Mouse (Mus musculus): ENCODE measurements around the gene Ttc5.
"Not testable (repeated sequence)": the region's sequence is repeated elsewhere in the genome, so short reads cannot be mapped to it uniquely, and the experiment has no call there.

Ttc5 gene

DNA sequence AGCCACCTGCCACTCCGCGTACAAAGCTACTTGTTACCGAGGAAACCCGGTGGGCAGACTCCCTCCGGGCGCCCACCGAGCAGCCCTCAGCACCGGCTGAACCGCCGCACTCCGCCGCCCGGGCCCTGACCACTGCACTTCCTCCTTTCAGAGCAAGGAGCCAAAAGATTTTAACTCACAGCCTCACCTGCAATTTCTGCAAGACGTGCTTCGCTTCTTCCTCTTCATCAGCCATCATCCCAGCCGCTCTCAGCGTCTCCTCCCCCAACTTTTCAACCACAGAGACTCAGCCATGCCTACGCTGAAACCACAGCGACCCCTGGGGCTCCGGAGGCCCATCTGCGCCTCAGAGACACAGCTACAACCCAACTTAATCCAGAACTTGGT lies at the start of gene Ttc5:
Gene Ttc5 (minus strand): TSS at position 269 of the 387 bp plus-strand sequence.
- DNase-seq (ENCODE audit: low spot score), result peak; percentile 88

DNA sequence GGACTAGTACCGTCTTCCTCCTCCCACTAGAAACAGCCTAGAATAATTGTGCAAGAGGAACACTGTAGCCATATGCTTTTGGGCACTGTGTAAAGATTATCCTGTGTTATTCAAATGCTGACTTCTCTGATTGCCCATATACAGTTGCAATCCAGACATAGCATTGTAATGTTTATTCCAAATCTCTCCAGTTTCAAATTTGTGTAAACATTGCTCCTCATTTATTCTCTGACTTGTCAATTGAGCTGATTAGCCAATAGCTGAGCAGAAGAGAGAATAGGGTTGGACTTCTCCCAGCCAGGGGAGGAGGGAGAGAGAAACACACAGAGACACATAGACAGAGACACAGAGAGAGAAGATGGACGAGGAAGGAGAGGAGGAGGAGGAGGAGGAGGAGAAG lies 49.1 kb upstream of the Ttc5 start:
- DNase-seq (ENCODE audit: low spot score), result peak; percentile 51

DNA sequence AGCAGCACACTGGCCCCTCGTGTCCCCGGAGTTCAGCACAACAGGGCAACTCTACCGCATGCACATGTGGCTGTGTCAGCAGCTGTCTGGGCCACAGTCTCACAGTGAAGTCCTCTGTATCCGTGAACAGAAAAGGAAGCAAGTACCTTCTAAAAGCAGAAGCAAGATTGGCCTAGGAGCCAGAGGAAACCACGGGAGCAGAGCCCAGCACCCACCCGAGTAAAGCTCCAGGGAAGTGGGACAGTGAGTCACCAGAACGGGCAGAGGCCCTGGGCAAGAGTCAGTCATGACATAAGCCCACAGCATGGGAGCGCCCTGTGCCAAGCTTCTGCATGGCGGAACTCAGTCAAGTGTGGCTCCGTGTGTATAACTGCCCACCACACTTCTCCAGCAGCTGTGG lies 48.6 kb upstream of the Ttc5 start:
- DNase-seq (ENCODE audit: low spot score), result no peak

DNA sequence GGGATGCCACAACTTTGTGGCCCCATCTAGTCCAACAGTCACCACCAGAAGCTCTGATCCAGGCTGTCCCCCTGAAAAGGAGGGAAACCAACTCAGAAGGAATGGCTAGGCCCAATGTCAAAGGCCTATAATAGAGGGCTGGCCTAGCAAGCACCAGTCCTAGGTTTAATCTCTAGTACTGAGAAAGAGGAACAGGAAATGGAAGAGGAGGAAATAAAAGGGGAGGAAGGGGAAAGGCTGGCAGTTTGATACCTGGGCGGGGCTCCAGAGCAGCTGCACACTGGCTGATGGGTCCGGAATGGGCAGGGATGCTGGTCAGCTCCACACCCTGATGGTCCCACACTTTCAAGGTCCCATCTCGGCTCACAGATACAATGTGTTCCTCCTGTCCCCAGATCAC lies 44.6 kb upstream of the Ttc5 start:
- no peak for DNase-seq (ENCODE audit: low spot score)

DNA sequence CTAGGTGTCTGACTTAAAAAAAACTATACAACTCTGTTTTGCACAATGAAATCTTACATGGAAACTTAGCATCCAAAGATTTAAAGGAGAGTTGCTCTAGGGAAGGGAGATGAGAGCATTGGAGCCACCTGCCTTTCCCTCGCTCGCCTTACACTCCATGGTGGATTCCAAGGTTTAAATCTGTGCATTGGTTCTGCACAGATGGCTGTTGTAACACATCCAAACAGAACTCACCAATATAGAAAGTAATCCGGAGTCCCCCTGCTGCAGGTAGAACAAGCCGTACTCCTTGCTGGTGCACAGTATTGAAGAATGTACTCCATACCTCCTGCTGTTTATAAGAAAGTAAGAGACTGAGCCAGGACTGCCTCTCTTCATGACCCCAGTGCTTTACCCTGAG lies 41.3 kb upstream of the Ttc5 start:
- no peak for DNase-seq (ENCODE audit: low spot score)

DNA sequence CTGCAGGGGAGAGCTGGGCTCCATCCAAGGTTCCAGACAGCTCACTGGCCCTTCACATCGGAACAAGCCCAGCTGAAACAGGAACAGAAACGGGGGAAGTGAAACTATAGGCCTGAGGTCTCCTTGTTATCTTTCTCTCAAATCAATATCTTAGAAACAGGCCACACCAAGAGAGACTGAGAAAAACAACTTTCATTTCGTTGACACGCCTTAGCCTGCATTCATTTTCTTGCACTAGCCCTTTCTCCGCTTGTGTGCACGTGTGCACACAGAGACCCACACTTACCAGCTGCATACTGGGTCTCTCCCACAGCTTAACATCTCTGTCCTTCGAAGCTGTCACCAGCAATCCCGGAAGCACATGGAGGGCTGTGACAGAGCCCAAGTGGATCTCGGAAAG lies 38.9 kb upstream of the Ttc5 start:
- no peak for DNase-seq (ENCODE audit: low spot score)

DNA sequence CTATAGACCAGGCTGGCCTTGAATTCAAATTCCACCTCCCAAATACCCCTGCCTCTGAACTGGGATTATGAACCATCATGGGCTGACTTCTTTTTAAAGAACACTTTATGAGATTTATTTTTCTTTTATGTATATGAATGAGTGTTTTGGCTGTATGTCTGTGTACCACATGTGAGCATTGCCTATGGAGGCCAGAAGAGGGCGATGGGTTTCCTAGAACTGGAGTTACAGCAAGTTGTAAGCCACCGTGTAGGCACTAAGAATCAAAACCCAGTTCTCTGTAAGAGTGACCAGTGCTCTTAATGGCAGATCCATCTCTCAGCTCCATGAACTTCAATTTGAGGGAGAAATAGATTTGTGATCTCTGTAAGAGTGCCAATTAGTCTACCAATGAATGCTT lies 37.9 kb upstream of the Ttc5 start:
- DNase-seq (ENCODE audit: low spot score), result no peak

DNA sequence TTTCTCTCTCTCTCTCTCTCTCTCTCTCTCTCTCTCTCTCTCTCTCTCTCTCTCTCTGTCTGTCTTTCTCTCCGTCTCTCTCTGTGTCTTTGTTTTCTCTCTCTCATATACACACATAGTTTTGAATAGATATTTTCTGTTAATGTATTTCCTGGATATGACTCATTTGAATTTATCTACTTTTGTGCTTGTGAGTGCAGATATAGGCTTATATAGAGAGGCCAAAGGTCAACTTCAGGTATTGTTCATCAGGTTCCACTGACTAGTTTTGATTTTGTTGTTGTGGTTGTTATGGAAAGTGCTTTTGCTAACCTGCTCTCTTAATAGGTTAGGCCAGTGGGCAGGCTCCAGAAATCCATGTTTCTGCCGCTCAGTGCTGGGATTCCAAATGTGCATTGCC lies 27.7 kb upstream of the Ttc5 start:
- no peak for DNase-seq (ENCODE audit: low spot score)

DNA sequence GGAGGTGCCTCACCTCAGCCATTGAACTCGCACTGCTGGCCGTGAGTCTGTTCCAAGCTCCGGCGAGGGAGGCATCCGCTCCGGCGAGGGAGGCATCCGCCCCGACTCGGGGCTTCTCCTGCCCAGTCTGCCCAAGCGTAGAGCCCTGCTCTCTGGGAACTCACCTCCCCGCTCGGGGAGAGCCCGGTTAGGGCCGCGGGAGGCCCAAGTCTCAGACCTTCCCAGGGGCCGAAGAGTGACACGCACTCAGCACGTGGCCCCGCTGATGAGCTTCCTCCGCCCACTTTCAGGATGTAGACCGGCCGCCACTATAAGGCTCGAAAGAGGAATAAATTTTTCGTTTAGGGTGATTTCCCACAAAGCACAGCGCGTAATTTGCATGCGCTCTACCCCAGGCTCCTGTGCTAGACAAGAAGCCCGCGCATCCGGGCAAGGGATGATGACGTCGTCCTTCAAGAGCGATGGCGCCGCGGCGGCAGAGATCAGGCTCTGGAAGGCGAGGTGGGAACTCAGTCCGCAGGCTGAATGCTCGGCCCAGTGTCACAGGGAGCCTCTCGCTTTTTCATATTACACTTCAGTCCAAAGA lies 22.3 kb upstream of the Ttc5 start, which contains the start of the genes Ccnb1ip1 and Parp2:
Gene Ccnb1ip1 (minus strand): TSS at position 246 of the 586 bp plus-strand sequence.
Gene Parp2 (plus strand): TSS at position 355 of the 586 bp plus-strand sequence.
- DNase-seq (ENCODE audit: low spot score), result peak; percentile 94

DNA sequence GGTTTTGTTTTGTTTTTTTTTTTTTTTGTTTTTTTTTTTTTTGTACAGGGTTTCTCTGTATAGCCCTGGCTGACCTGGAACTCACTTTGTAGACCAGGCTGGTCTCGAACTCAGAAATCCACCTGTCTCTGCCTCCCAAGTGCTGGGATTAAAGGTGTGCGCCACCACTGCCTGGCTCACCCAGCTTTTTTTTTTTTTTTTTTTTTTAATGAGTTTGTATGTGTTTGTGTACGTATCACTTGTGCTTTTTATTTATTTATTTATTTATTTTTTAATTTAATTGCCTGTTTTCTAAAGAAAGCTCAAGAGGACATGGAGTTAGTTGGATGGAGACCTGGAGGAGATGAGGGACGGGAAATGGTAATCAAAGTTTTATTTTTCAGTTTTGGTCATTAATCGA lies 21.1 kb upstream of the Ttc5 start:
- not testable (repeated sequence) for DNase-seq (ENCODE audit: low spot score)

DNA sequence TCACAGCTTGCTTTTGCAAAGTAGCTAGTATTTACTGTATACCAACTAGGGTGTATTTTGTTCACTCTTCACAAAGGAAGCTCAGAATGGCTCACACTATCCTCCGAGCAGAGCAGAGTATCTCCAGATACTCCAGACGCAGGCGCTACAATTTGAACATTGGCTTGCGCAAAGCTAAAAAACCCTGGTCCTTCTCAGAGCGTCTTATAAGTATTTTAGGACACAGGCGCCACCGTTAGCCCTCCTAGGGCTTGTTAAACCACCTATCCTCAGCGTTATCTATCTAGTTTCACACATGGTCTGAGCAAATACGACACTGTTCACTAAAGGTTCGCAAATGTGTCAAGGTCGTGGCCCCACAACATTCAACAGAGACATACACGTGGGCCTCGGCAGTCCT lies 19.4 kb upstream of the Ttc5 start:
- DNase-seq (ENCODE audit: low spot score), result no peak

DNA sequence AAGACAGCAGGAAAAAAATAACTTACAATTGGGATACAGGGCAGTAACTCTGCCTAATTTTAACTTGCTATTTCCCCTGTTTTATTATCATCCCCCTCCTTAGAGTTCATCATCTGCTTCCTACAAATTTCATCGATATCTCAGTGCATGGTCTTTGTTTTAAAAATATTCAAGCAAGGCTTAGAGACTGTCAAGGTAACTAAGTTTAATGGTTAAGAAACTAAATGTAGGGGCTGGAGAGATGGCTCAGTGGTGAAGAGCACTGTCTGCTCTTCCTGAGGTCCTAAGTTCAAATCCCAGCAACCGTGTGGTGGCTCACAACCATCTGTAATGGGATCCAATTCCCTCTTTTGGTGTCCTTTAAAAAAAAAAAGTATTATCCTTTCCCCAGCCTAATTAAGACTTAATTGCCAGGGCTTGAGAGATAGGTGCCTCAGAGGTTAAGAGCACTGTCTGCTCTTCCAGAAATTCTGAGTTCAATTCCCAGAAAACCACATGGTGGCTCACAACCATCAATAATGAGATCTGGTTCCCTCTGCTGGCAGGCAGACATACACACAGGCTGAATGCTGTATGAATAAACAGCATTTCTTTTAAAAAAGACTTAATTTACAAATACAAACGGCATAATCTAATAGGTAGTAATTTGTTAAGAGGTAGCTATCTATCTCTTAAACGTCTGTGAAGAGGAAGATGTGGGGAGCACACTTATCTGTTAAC lies 17.7 kb upstream of the Ttc5 start:
- DNase-seq (ENCODE audit: low spot score), result peak; percentile 64

DNA sequence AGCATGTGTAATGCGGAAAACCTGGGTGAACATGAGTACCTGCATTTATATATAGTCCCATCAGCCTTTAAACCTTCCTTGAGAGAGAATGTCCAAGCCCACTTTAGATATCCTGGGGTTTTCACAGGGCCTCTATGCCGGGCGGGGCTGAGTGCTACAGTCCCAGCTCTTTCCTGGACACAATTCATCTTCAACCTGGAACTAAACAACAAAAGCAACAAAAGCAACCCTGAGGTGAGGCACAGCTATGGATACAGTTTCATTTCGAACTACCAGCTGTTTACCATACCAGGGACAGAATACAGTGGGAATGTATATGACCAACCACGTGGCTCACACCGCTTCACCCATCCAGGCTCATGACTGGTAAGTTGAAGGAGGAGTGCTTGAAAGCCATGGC lies 17.1 kb upstream of the Ttc5 start:
- DNase-seq (ENCODE audit: low spot score), result no peak

DNA sequence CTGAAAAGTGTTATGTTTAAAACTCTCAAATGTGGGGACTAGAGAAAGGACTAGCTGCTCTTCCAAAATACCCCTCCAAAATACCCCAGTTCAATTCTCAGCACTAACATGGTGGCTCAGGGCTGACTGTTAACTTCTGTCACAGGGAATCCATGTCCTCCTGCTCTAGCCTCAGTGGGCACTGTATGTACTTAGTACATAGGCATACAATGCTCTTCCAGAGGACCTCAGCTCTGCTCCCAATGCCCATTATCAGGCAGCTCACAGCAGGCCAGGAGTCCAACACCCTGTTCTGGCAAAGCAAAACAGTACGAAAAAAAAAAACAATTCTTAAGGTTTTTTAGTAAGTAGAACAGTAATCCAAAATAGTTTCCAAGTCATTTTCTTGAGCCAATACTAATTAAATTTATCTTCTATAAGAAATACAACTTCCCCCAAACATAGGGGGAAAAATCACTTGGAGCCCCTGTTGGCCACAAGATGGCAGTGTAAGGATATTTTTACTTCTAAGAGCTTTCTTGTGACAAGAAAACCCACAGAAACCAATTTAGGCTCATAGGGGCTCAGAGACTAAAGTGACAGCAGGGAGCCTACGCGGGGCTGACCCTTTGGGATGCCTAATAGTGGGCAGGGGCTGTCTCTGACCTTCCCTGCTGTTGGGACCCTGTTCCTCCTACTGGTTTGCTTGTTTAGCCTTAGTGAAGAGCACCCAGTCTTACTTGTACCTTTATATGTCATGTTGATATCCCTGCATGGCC lies 14.4 kb upstream of the Ttc5 start:
- peak; percentile 60 for DNase-seq (ENCODE audit: low spot score)

DNA sequence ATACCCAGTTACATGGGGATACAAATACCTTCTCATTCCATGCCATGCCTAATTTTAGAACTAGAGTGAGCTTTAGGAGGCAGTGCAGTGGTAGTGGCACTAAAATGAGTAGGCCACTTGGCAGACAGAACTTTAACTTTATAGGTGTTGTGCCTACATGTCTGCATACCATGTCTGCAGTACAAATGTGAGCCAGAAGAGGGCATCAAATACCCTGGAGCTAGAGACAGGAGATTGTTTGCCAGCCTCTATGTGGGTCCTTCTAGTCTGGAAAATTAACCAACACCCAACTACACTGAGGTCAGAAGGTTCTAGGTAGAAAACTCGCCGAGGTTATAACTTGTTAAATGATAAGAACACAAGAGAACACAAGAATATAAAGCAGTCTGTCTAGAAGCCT lies 13.2 kb upstream of the Ttc5 start:
- DNase-seq (ENCODE audit: low spot score), result no peak

DNA sequence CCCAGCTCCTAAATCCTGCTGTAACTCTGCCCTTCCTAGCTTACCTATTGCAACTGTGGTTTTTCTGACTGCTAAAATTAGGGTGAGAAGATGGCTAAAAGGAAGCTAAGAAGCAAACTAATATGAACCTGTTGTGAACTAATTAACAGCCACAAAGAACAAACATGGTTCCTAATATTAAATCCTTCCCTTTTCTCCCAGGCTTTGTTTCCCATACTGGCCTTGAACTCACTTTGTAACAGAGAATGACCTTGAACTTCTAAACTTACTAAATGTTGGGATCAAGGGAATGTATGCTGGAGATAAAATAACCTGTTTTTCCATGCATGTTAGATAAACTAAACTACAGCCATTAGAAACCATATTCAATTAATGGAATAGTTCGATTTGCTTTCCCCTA lies 11.1 kb upstream of the Ttc5 start:
- DNase-seq (ENCODE audit: low spot score), result no peak

DNA sequence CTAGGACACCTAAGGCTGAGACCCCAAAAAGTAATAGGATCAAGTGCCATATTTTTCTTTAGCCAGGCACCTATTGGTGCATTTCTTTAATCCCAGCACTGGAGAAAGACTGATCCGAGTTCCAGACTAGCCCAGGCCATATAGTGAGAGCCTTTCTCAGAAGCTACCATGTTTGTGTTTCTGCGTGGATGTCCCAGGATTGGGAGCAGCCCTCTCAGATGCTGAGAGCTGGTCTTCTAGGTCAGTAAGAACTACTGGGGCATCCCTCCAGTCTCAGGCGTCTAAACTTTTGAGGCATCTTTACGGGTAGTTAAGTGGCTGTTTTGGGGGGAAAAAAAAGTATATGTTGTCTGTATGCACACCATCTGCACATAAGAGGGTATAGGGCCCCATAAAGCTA lies 10.6 kb upstream of the Ttc5 start:
- no peak for DNase-seq (ENCODE audit: low spot score)

DNA sequence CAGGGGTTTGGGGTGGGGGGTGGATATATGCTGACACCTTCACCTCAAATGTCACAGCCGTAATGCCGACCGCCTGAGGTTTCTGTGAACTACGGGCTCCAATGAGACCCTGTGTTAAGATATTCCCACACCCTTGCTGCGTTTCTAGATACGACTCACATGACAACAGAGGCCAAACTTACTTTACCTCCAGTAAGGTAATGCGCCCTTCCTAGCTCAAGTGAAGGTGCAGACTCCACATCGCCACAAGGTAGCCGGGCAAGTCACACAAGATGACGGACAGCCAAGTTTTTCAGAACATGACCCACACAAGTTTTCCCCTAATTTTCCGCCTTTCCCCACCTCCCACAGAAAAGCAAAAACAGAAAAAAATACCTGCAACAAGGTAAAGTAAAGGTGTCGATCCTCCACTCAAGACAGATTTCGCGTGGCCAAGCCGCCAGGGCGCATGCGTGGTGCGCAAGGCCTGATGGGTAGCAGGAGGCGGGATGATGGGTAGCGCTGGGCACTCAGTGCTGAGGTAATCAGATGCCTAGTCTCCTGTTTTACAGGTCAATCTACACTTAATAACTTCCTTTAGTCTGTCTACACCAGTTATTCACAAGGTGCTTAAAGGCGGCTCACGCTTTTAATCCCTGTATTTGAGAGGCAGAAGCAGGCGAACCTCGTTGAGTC lies 10.1 kb upstream of the Ttc5 start:
- no peak for DNase-seq (ENCODE audit: low spot score)

DNA sequence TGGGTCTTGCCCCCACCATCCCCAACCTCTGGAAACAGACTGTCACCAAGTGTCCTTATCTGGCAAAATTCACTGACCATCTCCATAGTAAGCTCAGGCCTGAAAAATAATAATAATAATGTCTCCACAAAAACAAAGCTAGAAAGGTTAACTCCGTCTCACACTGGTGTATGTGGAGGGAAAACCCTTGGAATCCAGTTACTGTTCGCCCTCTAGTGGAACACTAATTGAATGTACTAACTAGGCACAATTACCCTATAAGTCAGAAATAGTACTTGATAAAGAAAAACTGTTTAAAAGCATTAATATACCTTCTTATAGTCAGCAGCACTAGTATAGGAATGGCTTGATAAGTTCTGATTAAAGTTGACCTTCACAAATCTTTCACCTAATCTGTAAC lies 2.8 kb upstream of the Ttc5 start:
- peak; percentile 24 for DNase-seq (ENCODE audit: low spot score)

DNA sequence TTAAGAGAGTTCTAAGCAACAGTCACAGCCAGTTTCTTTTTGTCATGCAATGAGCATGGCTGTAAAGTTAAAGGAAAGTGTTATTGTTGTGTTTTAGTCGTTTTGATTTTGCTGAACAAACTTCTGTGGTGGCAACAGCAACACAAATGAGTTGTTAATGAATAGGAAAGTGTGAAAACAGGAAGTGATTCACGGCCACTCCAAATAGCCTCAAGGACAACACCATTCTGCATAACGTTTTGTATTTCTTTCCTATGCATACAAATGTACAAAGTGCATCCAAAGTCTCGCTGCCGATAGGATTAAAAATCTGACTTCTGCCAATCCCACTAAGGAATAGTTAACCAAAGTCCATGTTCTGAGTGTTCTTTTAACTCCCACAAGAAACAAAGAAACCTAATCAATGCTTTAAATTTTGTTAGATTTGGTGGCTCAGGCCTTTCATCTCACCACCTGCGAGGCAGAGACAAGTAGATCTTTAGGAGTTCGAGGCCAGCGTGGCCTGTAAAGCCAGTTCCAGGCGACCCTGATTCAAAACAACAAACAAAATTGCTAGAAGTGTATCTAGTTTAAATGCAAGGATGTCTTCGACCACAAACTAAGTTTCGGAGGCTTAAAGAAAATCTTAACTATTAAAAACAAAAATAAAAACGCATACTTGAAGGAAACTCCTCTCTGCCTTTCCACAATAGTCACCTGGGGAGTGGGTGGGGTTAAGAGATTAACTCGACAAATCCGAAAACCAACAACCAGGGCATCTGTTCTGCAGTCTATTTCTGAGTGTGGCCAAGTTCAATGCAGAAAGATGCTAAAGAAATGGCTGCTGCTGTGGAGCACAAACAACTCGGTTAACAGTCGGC lies 698 bp downstream of the Ttc5 start:
- DNase-seq (ENCODE audit: low spot score), result peak; percentile 15

DNA sequence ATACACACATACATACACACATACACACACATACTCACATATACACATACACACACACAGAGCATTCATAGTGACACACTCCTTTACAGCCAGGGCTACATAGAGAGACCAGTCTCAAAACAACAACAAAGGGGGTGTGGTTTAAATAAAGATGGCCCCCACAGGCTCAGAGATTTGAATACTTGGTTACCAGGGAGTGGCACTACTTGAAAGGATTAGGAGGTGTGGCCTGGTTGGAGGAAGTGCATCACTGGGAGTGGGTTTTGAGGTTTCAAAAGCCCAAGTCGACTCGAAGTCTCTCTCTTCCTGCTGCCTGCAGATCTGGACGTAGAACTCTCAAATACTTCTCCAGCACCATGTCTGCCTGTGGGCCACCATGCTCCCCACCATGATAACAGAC lies 3.2 kb downstream of the Ttc5 start:
- DNase-seq (ENCODE audit: low spot score), result no peak

DNA sequence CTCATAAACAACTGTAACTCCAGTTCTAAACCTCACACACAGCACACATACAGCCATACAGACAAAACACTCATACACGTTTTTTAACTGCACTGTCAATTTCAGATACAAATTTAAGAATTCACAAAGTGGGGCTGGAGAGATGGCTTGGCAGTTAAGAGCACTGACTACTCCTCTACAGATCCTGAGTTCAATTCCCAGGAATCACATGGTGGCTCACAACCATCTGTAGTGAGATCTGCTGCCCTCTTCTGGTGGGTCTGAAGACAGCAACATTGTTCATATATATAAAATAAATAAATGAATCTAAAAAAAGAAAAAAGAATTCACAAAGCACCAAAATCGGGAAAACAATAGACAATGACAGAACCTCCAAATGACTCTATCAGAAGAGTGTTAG lies 14.0 kb downstream of the Ttc5 start:
- peak; percentile 14 for DNase-seq (ENCODE audit: low spot score)

Measured in adipocyte (in vitro differentiated cells).